ENCODE assay signal across 29 mouse cellular contexts in the genomic region with DNA sequence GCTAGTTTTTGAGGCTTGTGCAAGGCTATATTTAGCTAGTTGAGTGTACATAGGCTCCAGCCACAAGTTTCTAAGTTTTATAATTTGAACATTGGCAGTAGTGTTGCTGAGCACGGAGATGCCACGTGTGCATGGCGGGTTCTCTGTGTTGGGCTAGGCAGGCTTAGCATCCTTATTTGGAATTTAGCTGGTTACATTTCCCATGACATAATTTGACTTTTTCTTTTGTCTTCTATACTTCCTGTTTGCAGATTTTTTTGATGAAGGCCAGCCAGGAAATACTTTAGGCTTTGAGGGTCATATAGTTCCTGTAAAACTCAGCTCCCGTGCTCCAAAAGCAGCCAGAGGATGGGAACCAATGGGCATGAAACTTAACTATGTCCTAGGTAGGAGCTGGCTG. TPM values are rescaled to one million over a fixed set of nuclear protein-coding genes. Genes with fewer than 3 reads are reported as not detected.
DNase-seq lines count a peak whose midpoint lies in the region; ATAC-seq and TF ChIP-seq lines count a peak whose summit lies in the region.
"Had no signal": no experiment of that assay in that cellular context is flagged by ENCODE, and none has a peak within 500 bp of the region (broad histone marks: within the 10 kb centered on the region; RNA-seq: fewer than 3 reads in every experiment).

No protein-coding gene starts in this region.

- intact Hi-C loops in gastrocnemius, adult 2 months (cut with DNase I), result no loop called here

- H3K4me1 ChIP-seq in heart, embryonic 12.5 days (replicated peaks), result peaks cover 18% of the 10 kb centered on the region
- peaks cover 14% of the 10 kb centered on the region for H3K4me1 ChIP-seq in heart, postnatal 0 days (ENCODE audit: control insufficient read depth, insufficient read depth)
- H3K4me1 ChIP-seq in kidney, embryonic 15.5 days, result no peaks in the 10 kb centered on the region
- H3K4me1 ChIP-seq in kidney, embryonic 14.5 days (ENCODE audit: control insufficient read depth, insufficient read depth, low read length), result no peaks in the 10 kb centered on the region
- H3K4me1 ChIP-seq: intestine, embryonic 15.5 days; midbrain, embryonic 10.5 days; midbrain, embryonic 15.5 days; neural tube, embryonic 12.5 days had no signal

- ATAC-seq in heart, embryonic 12.5 days (ENCODE audit: insufficient number of reproducible peaks, low FRiP score), result no peak
- no peak for ATAC-seq in heart, postnatal 0 days (ENCODE audit: insufficient read depth, low read depth)
- ATAC-seq in kidney, embryonic 15.5 days (replicated peaks; ENCODE audit: low FRiP score), result no peak
- no peak for ATAC-seq in kidney, embryonic 14.5 days (ENCODE audit: low FRiP score, low TSS enrichment)
- ATAC-seq: forebrain, embryonic 16.5 days; hindbrain, embryonic 16.5 days; intestine, embryonic 15.5 days; midbrain, embryonic 15.5 days had no signal

- H3K9me3 ChIP-seq in heart, embryonic 12.5 days (replicated peaks), result no peaks in the 10 kb centered on the region
- H3K9me3 ChIP-seq in heart, postnatal 0 days (replicated peaks; ENCODE audit: control insufficient read depth, low read length), result no peaks in the 10 kb centered on the region
- H3K9me3 ChIP-seq in kidney, embryonic 15.5 days (replicated peaks), result no peaks in the 10 kb centered on the region
- H3K9me3 ChIP-seq in kidney, embryonic 14.5 days (ENCODE audit: control insufficient read depth, low read length), result no peaks in the 10 kb centered on the region
- H3K9me3 ChIP-seq: intestine, embryonic 15.5 days; liver, embryonic 15.5 days; lung, embryonic 15.5 days; midbrain, embryonic 10.5 days; midbrain, embryonic 15.5 days; neural tube, embryonic 12.5 days had no signal

- H3K9ac ChIP-seq in heart, embryonic 12.5 days, result no peak overlapping the region
- H3K9ac ChIP-seq in heart, postnatal 0 days (replicated peaks; ENCODE audit: low read depth, low read length), result no peak overlapping the region
- H3K9ac ChIP-seq in kidney, embryonic 15.5 days, result no peak overlapping the region
- H3K9ac ChIP-seq in kidney, embryonic 14.5 days (ENCODE audit: low read depth, low read length), result no peak overlapping the region
- H3K9ac ChIP-seq: intestine, embryonic 15.5 days; liver, embryonic 15.5 days; lung, embryonic 15.5 days; midbrain, embryonic 15.5 days; neural tube, embryonic 12.5 days had no signal

- H3K4me2 ChIP-seq in heart, embryonic 12.5 days, result no peak overlapping the region
- H3K4me2 ChIP-seq in heart, postnatal 0 days (ENCODE audit: low read depth, low read length), result no peak overlapping the region
- H3K4me2 ChIP-seq in kidney, embryonic 15.5 days, result no peak overlapping the region
- no peak overlapping the region for H3K4me2 ChIP-seq in kidney, embryonic 14.5 days (replicated peaks; ENCODE audit: low read depth, low read length)
- H3K4me2 ChIP-seq: intestine, embryonic 15.5 days; liver, embryonic 15.5 days; lung, embryonic 15.5 days; midbrain, embryonic 15.5 days; neural tube, embryonic 12.5 days had no signal

- peak overlapping the region; percentile 33; the same call in 1 of the 2 replicates for H3K27ac ChIP-seq in gastrocnemius, adult 2 months
- peak overlapping the region; percentile 63 for H3K27ac ChIP-seq in heart, embryonic 12.5 days (ENCODE audit: poor library complexity, severe bottlenecking)
- H3K27ac ChIP-seq in heart, postnatal 0 days (ENCODE audit: low read depth), result peak overlapping the region; percentile 90
- H3K27ac ChIP-seq in kidney, embryonic 15.5 days, result no peak overlapping the region
- no peak overlapping the region for H3K27ac ChIP-seq in kidney, embryonic 14.5 days (ENCODE audit: low read depth, low read length)
- H3K27ac ChIP-seq: intestine, embryonic 15.5 days; liver, embryonic 15.5 days; lung, embryonic 15.5 days; midbrain, embryonic 10.5 days; midbrain, embryonic 15.5 days; neural tube, embryonic 12.5 days; stomach, postnatal 0 days had no signal

- no peak for TF ChIP-seq EP300 in heart, postnatal 0 days (IDR thresholded peaks at IDR 0.05; ENCODE audit: low read depth)

- peaks cover 83% of the 10 kb centered on the region for H3K36me3 ChIP-seq in heart, embryonic 12.5 days
- H3K36me3 ChIP-seq in heart, postnatal 0 days (replicated peaks; ENCODE audit: control insufficient read depth, insufficient read depth, low read length), result peaks cover 68% of the 10 kb centered on the region
- H3K36me3 ChIP-seq in kidney, embryonic 15.5 days, result peaks cover 99% of the 10 kb centered on the region
- H3K36me3 ChIP-seq in kidney, embryonic 14.5 days (ENCODE audit: control insufficient read depth, insufficient read depth, low read length), result peaks cover 88% of the 10 kb centered on the region

- no peak for TF ChIP-seq CTCF in gastrocnemius, adult 2 months (IDR thresholded peaks at IDR 0.05)
- no peak for TF ChIP-seq CTCF in heart, postnatal 0 days (IDR thresholded peaks at IDR 0.05; ENCODE audit: low read depth)

- no peak overlapping the region for H3K4me3 ChIP-seq in gastrocnemius, adult 2 months
- H3K4me3 ChIP-seq in heart, embryonic 12.5 days, result no peak overlapping the region
- H3K4me3 ChIP-seq in heart, postnatal 0 days (ENCODE audit: low read depth, low read length), result no peak overlapping the region
- H3K4me3 ChIP-seq in kidney, embryonic 15.5 days (replicated peaks), result no peak overlapping the region
- H3K4me3 ChIP-seq in kidney, embryonic 14.5 days (ENCODE audit: low read length), result no peak overlapping the region
- H3K4me3 ChIP-seq: erythroblast, embryonic 14.5 days; intestine, embryonic 15.5 days; liver, embryonic 15.5 days; lung, embryonic 15.5 days; midbrain, embryonic 10.5 days; midbrain, embryonic 15.5 days; neural tube, embryonic 12.5 days had no signal

- DNase-seq in gastrocnemius, adult 2 months, result no peak
- DNase-seq in gastrocnemius, postnatal 4 days (ENCODE audit: low spot score in 2 of 2), result no peak
- no peak for DNase-seq in heart, postnatal 4 days
- peak; percentile 33 for DNase-seq in CD4-positive helper T cell, adult 2 months (ENCODE audit: low read depth, low spot score)
- no peak for DNase-seq in heart, postnatal 0 days (ENCODE audit: low spot score)
- DNase-seq: adrenal gland, adult 2 months; adrenal gland, postnatal 36 days; cerebellum, adult 18-20 months; cerebellum, postnatal 14 days; kidney, adult 2 months; kidney, postnatal 10 days; layer of hippocampus, adult 9-11 months; right cerebral cortex, adult 18-20 months; right cerebral cortex, postnatal 4 days; thymus, adult 18-20 months; thymus, postnatal 25 days had no signal

- no peaks in the 10 kb centered on the region for H3K27me3 ChIP-seq in heart, embryonic 12.5 days (replicated peaks)
- no peaks in the 10 kb centered on the region for H3K27me3 ChIP-seq in heart, postnatal 0 days (ENCODE audit: control insufficient read depth, insufficient read depth, low read length)
- no peaks in the 10 kb centered on the region for H3K27me3 ChIP-seq in kidney, embryonic 15.5 days
- no peaks in the 10 kb centered on the region for H3K27me3 ChIP-seq in kidney, embryonic 14.5 days (ENCODE audit: control insufficient read depth, insufficient read depth, low read length)
- H3K27me3 ChIP-seq: intestine, embryonic 15.5 days; liver, embryonic 15.5 days; lung, embryonic 15.5 days; midbrain, embryonic 15.5 days; neural tube, embryonic 12.5 days had no signal

- WGBS in heart, embryonic 12.5 days, result 88% methylated on average over 4 of the region's 4 CpGs
- WGBS in heart, postnatal 0 days, result 55% methylated on average over 4 of the region's 4 CpGs
- WGBS in kidney, embryonic 15.5 days, result 83% methylated on average over 4 of the region's 4 CpGs
- WGBS in kidney, embryonic 14.5 days, result 92% methylated on average over 4 of the region's 4 CpGs

RNA-seq across cellular contexts. Expression of a gene that starts 18.7 kb away (rescaled TPM):
- total RNA-seq in gastrocnemius, adult 2 months (2021), result 1 to 10 TPM; 5.9 to 7.6 TPM
- total RNA-seq in gastrocnemius, postnatal 4 days (2021), result 10 to 100 TPM; 16.8 to 17.7 TPM
- 61.1 and 62.1 TPM in 2 replicates for polyA plus RNA-seq in heart, embryonic 12.5 days (2016; fragmentation: Nextera tagmentation; extraction: Ambion mirVana)
- 10 to 100 TPM; 24.0 to 29.8 TPM for total RNA-seq in heart, postnatal 4 days (2021)
- 7.5 and 15.3 TPM in 2 replicates for total RNA-seq in heart, postnatal 0 days (2014; rRNA removed; ENCODE audit: low replicate concordance)
- 15.3 and 17.8 TPM in 2 replicates for polyA plus RNA-seq in heart, postnatal 0 days (2015; fragmentation: Nextera tagmentation; extraction: Ambion mirVana)
- polyA plus RNA-seq in kidney, embryonic 15.5 days (2015; fragmentation: Nextera tagmentation; extraction: Ambion mirVana), result 74.8 and 75.6 TPM in 2 replicates
- 43.1 and 89.4 TPM in 2 replicates for polyA plus RNA-seq in kidney, embryonic 14.5 days (2014; fragmentation: Nextera tagmentation; extraction: Ambion mirVana)

Comparison
In these comparisons a context has a peak if more than half of its experiments do, and no peak if none do; other contexts are left out.
1. H3K27ac ChIP-seq: peak in gastrocnemius, adult 2 months (single experiment), heart, embryonic 12.5 days (single experiment) and heart, postnatal 0 days (single experiment); none in kidney, embryonic 15.5 days (single experiment) and kidney, embryonic 14.5 days (single experiment).